Mouse (Mus musculus) heart, embryonic 12.5 days (tissue): ENCODE data around the gene Olfr332. TPM values are rescaled to one million over a fixed set of nuclear protein-coding genes. Genes with fewer than 3 reads are reported as not detected.
"Not testable (repeated sequence)": the region's sequence is repeated elsewhere in the genome, so short reads cannot be mapped to it uniquely, and the experiment has no call there.

Experiments
- ATAC-seq: fragments of 200-750 bp; cut with Nextera tagmentation; 2 replicates; pipeline ENCODE4 v1.8.0; 2017; ENCODE audit warnings: moderate TSS enrichment, moderate library complexity; ENCODE audit not compliant: insufficient number of reproducible peaks, low FRiP score
- H3K27ac ChIP-seq: fragments of 300-500 bp; sonication (generic); 2 replicates; pipeline ENCODE4 v1.5.1; 2016; ENCODE audit warnings: mild to moderate bottlenecking, moderate library complexity; ENCODE audit not compliant: poor library complexity, severe bottlenecking
- H3K27me3 ChIP-seq: fragments of 300-500 bp; sonication (generic); replicated peaks from 2 replicates; pipeline ENCODE4 v1.6.1; 2016; ENCODE audit warnings: mild to moderate bottlenecking, moderate library complexity
- H3K36me3 ChIP-seq: fragments of 300-500 bp; sonication (generic); 2 replicates; pipeline ENCODE4 v1.6.1; 2016; ENCODE audit warnings: mild to moderate bottlenecking, moderate library complexity
- H3K4me1 ChIP-seq: fragments of 300-500 bp; sonication (generic); replicated peaks from 2 replicates; pipeline ENCODE4 v1.6.1; 2016; ENCODE audit warnings: mild to moderate bottlenecking
- H3K4me2 ChIP-seq: fragments of 300-500 bp; sonication (generic); 2 replicates; pipeline ENCODE4 v1.6.1; 2016; ENCODE audit warnings: mild to moderate bottlenecking, moderate library complexity
- H3K4me3 ChIP-seq: fragments of 300-500 bp; sonication (generic); 2 replicates; pipeline ENCODE4 v1.5.1; 2016; ENCODE audit warnings: mild to moderate bottlenecking
- H3K9ac ChIP-seq: fragments of 300-500 bp; sonication (generic); 2 replicates; pipeline ENCODE4 v1.6.1; 2016; ENCODE audit warnings: mild to moderate bottlenecking, moderate library complexity
- H3K9me3 ChIP-seq: fragments of 300-500 bp; sonication (generic); replicated peaks from 2 replicates; pipeline ENCODE4 v1.6.1; 2016; ENCODE audit warnings: mild to moderate bottlenecking, moderate library complexity
- WGBS: fragments of 180-500 bp; shearing (Covaris S2); methylation state at CpG from one replicate; pipeline ENCODE4 v1.1.7; 2016; 5-methylcytosine and 5-hydroxymethylcytosine counted together
- polyA plus RNA-seq: library from polyadenylated mRNA; unstranded; fragments of >200 nt; fragmentation: Nextera tagmentation; extraction: Ambion mirVana; gene quantifications from 2 replicates; pipeline ENCODE4 v1.2.1, GENCODE M21; 2016

Gene Olfr332
- polyA plus RNA-seq, result not detected in 2 replicates

DNA sequence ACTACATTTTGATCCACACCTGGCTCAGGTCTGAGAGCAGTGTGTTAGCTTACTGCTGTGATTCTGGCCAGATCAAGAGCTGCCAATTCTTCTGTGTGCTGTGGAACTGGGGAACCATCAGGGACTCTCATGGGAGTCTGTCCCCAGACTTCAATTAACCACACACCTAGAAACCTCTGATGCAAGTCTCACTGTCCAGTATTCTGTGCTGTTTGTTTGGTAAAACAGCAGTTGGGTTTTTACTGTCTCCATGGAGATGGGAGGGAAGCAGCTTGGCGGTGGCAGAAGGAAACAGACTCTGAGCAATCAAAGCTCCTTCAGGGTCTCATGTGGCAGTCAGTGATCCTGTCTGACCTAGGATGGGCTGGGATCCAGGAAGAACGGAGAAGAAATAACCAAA lies at the start of gene Olfr332:
TSS of gene Olfr332 (minus strand) at position 101 of the 400 bp plus-strand sequence.
- no peaks in the 10 kb centered on the region for H3K27me3 ChIP-seq
- no peaks in the 10 kb centered on the region for H3K9me3 ChIP-seq
- no peak within 1 kb of the TSS for H3K4me2 ChIP-seq
- no peak within 1 kb of the TSS for H3K4me3 ChIP-seq
- H3K9ac ChIP-seq, result no peak within 1 kb of the TSS
- ATAC-seq, result no peak
- 81% methylated on average over 2 of the region's 2 CpGs for WGBS
- no peaks in the 10 kb centered on the region for H3K4me1 ChIP-seq
- H3K27ac ChIP-seq, result no peak within 1 kb of the TSS
- no peaks in the 10 kb centered on the region for H3K36me3 ChIP-seq

DNA sequence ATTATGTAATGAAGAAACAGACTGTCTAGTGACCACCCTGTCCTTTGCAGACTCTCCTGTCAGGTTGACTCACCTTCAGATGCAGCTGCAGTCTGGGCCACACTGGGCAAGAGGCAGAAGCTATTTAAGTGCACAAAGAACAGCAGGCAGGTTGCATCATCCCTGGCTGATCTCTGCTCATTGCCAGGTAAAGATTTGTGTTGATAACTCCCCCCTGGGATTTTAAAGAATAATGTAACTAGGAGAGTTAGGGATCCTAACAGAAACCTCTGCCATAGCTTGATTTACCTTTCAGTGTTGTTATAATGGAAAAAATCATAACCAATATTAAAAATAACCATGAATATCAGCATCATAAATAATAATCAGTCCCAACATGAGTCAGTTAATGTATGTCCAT lies 42.4 kb upstream of the Olfr332 start, which contains the start of gene Olfr330:
TSS of gene Olfr330 (minus strand) at position 101 of the 400 bp plus-strand sequence.
- H3K4me1 ChIP-seq, H3K27ac ChIP-seq, H3K36me3 ChIP-seq, H3K9me3 ChIP-seq, H3K27me3 ChIP-seq, H3K4me3 ChIP-seq, H3K9ac ChIP-seq, H3K4me2 ChIP-seq, ATAC-seq: not testable (repeated sequence)

DNA sequence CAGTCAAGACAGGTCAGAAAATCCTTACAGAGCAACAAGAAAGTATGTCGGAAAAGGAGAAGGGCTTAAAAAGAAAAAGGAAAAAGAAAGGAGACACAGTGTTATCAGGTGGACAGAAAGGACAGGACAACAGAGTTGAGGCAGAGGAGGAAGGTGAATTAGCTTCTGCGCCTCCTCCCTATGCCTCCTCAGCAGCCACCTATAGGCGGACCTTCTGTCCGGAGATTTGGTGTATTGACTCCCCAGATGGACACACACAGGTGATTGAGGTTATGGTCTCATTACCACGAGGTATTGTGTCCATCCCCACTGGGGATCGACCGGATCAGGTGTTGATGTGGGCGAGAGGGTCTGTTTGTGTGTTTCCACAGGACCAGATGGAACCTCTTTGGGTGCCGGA lies 27.4 kb upstream of the Olfr332 start:
- not testable (repeated sequence) for H3K4me2 ChIP-seq, H3K27me3 ChIP-seq, H3K9me3 ChIP-seq, ATAC-seq, H3K9ac ChIP-seq, H3K27ac ChIP-seq, H3K4me1 ChIP-seq, H3K36me3 ChIP-seq, H3K4me3 ChIP-seq
- 90% methylated on average over 8 of the region's 9 CpGs for WGBS

DNA sequence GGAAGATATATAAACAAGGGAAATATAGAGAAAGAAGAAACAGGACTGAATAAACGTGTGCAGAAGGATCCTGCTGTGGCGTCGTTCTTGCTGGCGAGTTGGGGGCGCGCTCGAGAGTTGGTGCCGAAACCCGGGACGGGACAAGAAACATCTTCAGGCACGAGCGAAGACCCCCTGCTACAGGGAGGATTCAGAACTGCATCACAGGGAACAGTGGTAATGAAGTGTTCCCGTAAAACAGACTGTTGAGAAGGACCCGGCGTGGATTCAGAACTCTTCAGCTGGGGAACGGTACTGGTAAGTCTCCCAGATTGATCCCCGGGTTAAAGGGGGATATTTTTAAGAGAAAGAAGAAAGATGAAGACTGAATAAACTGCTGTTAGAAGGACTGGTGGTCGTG lies 26.6 kb upstream of the Olfr332 start:
- not testable (repeated sequence) for H3K27me3 ChIP-seq, H3K4me2 ChIP-seq, H3K36me3 ChIP-seq, H3K4me3 ChIP-seq, H3K9me3 ChIP-seq, H3K4me1 ChIP-seq, ATAC-seq, H3K27ac ChIP-seq, H3K9ac ChIP-seq
- WGBS, result 86% methylated on average over 18 of the region's 18 CpGs

DNA sequence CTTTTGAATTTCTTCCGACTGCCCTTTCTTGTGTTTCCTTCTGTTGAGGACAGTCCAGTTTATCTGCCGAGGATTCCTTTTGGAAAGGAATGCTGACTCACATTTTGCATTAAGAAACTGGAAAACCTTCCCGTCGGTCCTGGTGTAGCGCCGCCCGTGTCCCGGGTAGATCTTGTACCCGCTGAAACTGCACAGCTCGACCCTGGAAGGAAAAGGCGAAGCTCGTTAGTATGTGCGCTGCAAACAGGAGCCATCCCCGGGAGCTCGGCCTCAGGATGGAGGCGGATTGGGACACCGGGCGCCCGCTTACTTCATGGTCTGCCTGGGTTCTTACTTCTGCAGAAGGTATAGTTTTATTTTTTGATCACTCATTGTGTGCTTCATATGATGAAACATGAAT lies 16.7 kb upstream of the Olfr332 start:
- not testable (repeated sequence) for ATAC-seq

DNA sequence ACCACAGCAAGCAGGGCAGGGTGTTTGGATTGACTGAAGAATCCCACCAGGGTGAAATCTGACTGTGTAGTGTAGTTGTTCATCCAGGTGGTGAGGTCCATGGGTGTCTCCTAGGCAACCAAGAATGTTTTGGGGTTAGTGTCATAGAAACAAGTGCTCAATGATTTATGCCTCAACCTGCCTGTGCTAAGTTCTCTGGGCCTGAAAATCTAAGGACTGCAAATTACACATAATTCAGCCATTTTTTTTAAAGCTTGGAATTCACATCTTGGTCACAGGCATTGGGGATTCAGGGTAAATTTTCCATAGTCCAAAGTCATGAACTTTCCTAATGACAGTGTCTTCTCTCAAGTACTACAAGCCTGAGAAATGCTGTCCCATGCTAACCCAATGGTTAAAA lies 10.1 kb upstream of the Olfr332 start, which contains the start of gene Olfr331:
TSS of gene Olfr331 (minus strand) at position 101 of the 400 bp plus-strand sequence.
- H3K4me3 ChIP-seq, ATAC-seq, H3K9me3 ChIP-seq, H3K4me1 ChIP-seq, H3K27me3 ChIP-seq, H3K27ac ChIP-seq, H3K9ac ChIP-seq, H3K36me3 ChIP-seq, H3K4me2 ChIP-seq: not testable (repeated sequence)

More for the DNA sequence above, 16.7 kb upstream of the Olfr332 start:
- H3K9me3 ChIP-seq, H3K27ac ChIP-seq, H3K4me2 ChIP-seq, H3K27me3 ChIP-seq, H3K9ac ChIP-seq, H3K36me3 ChIP-seq, H3K4me1 ChIP-seq, H3K4me3 ChIP-seq: not testable (repeated sequence)
- whole genome bisulfite sequencing, result 75% methylated on average over 19 of the region's 19 CpGs

DNA sequence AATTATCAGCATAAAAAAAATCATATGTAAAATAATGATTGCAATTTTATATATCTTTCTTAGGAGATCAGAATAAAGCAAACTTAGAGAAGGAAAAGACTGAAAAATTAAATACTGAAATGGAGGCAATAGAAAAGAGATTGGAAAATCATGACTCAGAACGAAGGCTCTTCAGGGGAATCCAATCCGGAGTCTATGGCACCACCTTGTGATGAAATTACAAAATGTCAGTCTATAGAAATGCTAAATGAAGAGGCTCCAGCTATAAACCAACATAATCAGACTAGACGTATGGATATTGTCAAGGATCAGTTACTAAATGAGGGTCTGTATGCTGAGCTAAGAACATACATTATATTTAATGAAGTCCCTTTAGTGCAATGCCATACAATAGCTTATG lies 6.9 kb upstream of the Olfr332 start:
- no peak for ATAC-seq
- no peak overlapping the region for H3K27ac ChIP-seq
- WGBS, result 49% methylated on average over 3 of the region's 3 CpGs
- H3K36me3 ChIP-seq, result no peaks in the 10 kb centered on the region
- no peak overlapping the region for H3K9ac ChIP-seq
- no peaks in the 10 kb centered on the region for H3K9me3 ChIP-seq
- no peak overlapping the region for H3K4me3 ChIP-seq
- no peaks in the 10 kb centered on the region for H3K4me1 ChIP-seq
- H3K27me3 ChIP-seq, result no peaks in the 10 kb centered on the region
- H3K4me2 ChIP-seq, result no peak overlapping the region

DNA sequence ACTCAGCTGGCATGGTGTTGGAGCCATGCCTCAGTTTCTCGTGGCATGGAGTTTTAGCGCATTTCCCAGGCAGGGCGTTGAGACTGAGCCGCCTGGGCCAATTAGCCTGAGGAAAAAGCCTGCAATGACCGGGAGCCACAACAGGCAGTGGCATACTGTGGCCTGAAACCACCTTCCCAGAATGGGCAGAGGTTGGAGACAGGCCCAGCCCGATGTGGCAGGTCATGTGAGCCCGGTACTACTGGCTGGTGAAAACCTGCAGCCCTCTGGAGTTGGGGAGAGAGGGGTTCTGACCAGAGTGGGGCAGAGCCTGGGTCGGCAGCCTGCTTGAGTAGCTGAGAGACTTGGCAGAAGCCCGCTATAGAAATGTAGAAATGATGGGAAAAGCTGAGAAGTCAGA lies 6.4 kb upstream of the Olfr332 start:
- Histone ChIP-seq H3K9me3 (no peaks in the 10 kb centered on the region), H3K36me3 (no peaks in the 10 kb centered on the region), H3K4me3 (no peak overlapping the region), H3K27ac (no peak overlapping the region), H3K9ac (no peak overlapping the region), H3K27me3 (no peaks in the 10 kb centered on the region), H3K4me2 (no peak overlapping the region), H3K4me1 (no peaks in the 10 kb centered on the region)
- 74% methylated on average over 9 of the region's 9 CpGs for WGBS
- no peak for ATAC-seq

DNA sequence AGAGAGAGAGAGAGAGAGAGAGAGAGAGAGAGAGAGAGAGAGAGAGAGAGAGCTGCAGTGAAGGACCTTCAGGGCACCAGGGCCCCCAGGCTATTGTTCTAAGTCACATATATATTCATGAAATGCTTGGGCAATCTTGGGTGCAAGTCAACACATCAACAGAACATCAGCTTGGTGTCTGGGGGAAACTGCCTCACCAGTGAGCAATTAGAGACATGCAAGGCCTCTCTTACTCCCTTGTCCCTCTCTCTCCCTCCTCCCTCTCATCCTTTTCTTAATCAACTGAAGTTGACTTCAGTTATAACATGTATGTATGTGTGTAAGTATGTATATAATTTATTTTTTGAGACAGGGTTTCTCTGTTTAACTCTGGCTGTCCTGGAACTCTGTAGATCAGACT lies 30.2 kb downstream of the Olfr332 start, which contains the start of gene Olfr30:
TSS of gene Olfr30 (minus strand) at position 101 of the 400 bp plus-strand sequence.
- Histone ChIP-seq H3K27ac (no peak within 1 kb of the TSS), H3K4me2 (no peak within 1 kb of the TSS), H3K9ac (no peak within 1 kb of the TSS), H3K36me3 (no peaks in the 10 kb centered on the region), H3K4me1 (no peaks in the 10 kb centered on the region), H3K9me3 (0 out of 2 replicates have a peak, but pooled peaks cover 3% of the 10 kb centered on the region), H3K27me3 (no peaks in the 10 kb centered on the region), H3K4me3 (no peak within 1 kb of the TSS)
- no peak for ATAC-seq

DNA sequence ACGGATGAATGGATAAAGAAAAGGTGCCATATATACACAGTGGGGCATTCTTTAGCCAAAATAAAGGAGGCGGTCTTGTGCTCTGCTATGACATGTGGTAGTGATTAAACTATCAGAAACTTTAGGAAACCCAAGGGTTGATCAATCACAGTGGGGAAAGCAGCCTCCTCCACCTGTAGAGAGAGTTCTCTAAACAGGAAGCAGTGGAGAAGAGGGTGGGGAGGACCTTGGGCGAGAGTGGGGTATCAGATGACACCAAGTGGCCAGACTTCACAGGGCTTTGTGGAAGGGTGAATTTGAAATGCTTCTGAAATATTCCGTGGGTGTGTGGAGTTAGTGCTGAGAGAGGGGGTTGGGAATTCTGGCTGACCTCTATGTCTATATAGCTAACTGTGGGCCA lies 38.8 kb downstream of the Olfr332 start:
- no peaks in the 10 kb centered on the region for H3K4me1 ChIP-seq
- H3K4me3 ChIP-seq, result no peak overlapping the region
- H3K27ac ChIP-seq, result no peak overlapping the region
- no peaks in the 10 kb centered on the region for H3K36me3 ChIP-seq
- 51% methylated on average over 4 of the region's 4 CpGs for WGBS
- H3K9ac ChIP-seq, result no peak overlapping the region
- H3K27me3 ChIP-seq, result no peaks in the 10 kb centered on the region
- H3K9me3 ChIP-seq, result peaks cover 5% of the 10 kb centered on the region; the same call in 1 of the 2 replicates
- no peak for ATAC-seq
- H3K4me2 ChIP-seq, result no peak overlapping the region

DNA sequence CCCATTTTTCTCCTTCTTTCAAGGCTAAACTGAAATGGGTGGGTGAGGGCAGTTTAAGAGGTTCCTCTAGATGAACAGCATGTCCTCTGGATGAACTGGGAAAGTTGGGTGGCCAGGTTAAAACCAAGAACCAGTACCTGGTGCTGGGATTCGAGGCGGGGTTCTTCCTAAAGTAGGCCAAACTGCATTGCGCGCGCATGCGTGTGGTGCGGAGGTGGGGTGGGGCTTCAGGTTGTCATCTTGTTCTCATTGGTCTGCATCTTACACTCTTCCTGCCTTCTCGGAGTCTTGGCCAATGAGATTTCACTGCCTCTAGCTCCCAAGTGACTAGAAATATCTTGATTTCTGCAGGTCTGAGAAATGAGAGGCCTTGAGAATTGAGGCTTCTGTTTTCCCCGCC lies 39.6 kb downstream of the Olfr332 start, which contains the start of gene Lypd9:
TSS of gene Lypd9 (minus strand) at position 165 of the 400 bp plus-strand sequence.
- Histone ChIP-seq H3K36me3 (no peaks in the 10 kb centered on the region), H3K9ac (no peak within 1 kb of the TSS), H3K4me1 (no peaks in the 10 kb centered on the region), H3K27ac (no peak within 1 kb of the TSS), H3K4me2 (no peak within 1 kb of the TSS), H3K4me3 (no peak within 1 kb of the TSS), H3K27me3 (no peaks in the 10 kb centered on the region), H3K9me3 (peaks cover 10% of the 10 kb centered on the region; the same call in 1 of the 2 replicates)
- ATAC-seq, result no peak
- WGBS, result 90% methylated on average over 9 of the region's 9 CpGs
